Mouse (Mus musculus): ENCODE results near the gene Gga1. TPM values are rescaled to one million over a fixed set of nuclear protein-coding genes. Genes with fewer than 3 reads are reported as not detected.
A peak's percentile ranks its signal among the peaks of the same experiment; 100 is the strongest.

Gga1 gene
- polyA plus RNA-seq, 1 experiment = 71.2 TPM

- no peaks in the 10 kb centered on the region for H3K27me3 ChIP-seq (ENCODE audit: control insufficient read depth, insufficient read depth, insufficient read length)
- H3ac ChIP-seq (ENCODE audit: control insufficient read depth, insufficient read length, low read depth) = peak overlapping the region; percentile 60
- H3K4me3 ChIP-seq (ENCODE audit: insufficient read depth, poor library complexity, severe bottlenecking) = peak overlapping the region; percentile 69
- no peak for TF ChIP-seq MAX (IDR thresholded peaks at IDR 0.05)
- TF ChIP-seq MYOD1 (IDR thresholded peaks at IDR 0.05; ENCODE audit: control insufficient read depth, insufficient read length, low read depth) = no peak
- TF ChIP-seq FOSL1 (IDR thresholded peaks at IDR 0.05; ENCODE audit: insufficient read depth, low read length, poor library complexity, severe bottlenecking) = no peak
- TF ChIP-seq USF1 (IDR thresholded peaks at IDR 0.05; ENCODE audit: low read depth) = no peak
- no peak for TF ChIP-seq CTCF (IDR thresholded peaks at IDR 0.05; ENCODE audit: control insufficient read depth, insufficient read depth, insufficient read length)
- no peak for TF ChIP-seq MYOG (IDR thresholded peaks at IDR 0.05; ENCODE audit: control insufficient read depth, extremely low read depth, insufficient read length)
- TF ChIP-seq CEBPB (IDR thresholded peaks at IDR 0.05; ENCODE audit: low read depth) = no peak
- peaks cover 10% of the 10 kb centered on the region for H3K79me3 ChIP-seq (ENCODE audit: low read depth)
- peaks cover 37% of the 10 kb centered on the region for H3K79me2 ChIP-seq (ENCODE audit: control insufficient read depth, insufficient read depth)
- H3K36me3 ChIP-seq (ENCODE audit: control insufficient read depth, insufficient read depth) = peaks cover 27% of the 10 kb centered on the region
Measured at GRCm38 (mm10) chr15:78914091-78914822, 37.3 kb downstream of the Gga1 start.

- Histone ChIP-seq H3K27me3 (ENCODE audit: control insufficient read depth, insufficient read depth, insufficient read length) (no peaks in the 10 kb centered on the region), H3K79me2 (ENCODE audit: control insufficient read depth, insufficient read depth) (peaks cover 37% of the 10 kb centered on the region), H3K79me3 (ENCODE audit: low read depth) (peaks cover 10% of the 10 kb centered on the region), H3K36me3 (ENCODE audit: control insufficient read depth, insufficient read depth) (peaks cover 28% of the 10 kb centered on the region), H3ac (ENCODE audit: control insufficient read depth, insufficient read length, low read depth) (peak overlapping the region; percentile 62), H3K4me3 (ENCODE audit: insufficient read depth, poor library complexity, severe bottlenecking) (peak overlapping the region; percentile 69)
- TF ChIP-seq MYOD1 (IDR thresholded peaks at IDR 0.05; ENCODE audit: control insufficient read depth, insufficient read length, low read depth) (no peak), USF1 (IDR thresholded peaks at IDR 0.05; ENCODE audit: low read depth) (no peak), FOSL1 (IDR thresholded peaks at IDR 0.05; ENCODE audit: insufficient read depth, low read length, poor library complexity, severe bottlenecking) (no peak), MAX (IDR thresholded peaks at IDR 0.05) (no peak), CEBPB (IDR thresholded peaks at IDR 0.05; ENCODE audit: low read depth) (no peak), CTCF (IDR thresholded peaks at IDR 0.05; ENCODE audit: control insufficient read depth, insufficient read depth, insufficient read length) (no peak), MYOG (IDR thresholded peaks at IDR 0.05; ENCODE audit: control insufficient read depth, extremely low read depth, insufficient read length) (no peak)
Measured at GRCm38 (mm10) chr15:78914823-78915659, 38.1 kb downstream of the Gga1 start.

- Histone ChIP-seq H3K4me3 (ENCODE audit: insufficient read depth, poor library complexity, severe bottlenecking) (no peak overlapping the region), H3K36me3 (ENCODE audit: control insufficient read depth, insufficient read depth) (peaks cover 25% of the 10 kb centered on the region), H3K79me2 (ENCODE audit: control insufficient read depth, insufficient read depth) (peaks cover 37% of the 10 kb centered on the region), H3K27me3 (ENCODE audit: control insufficient read depth, insufficient read depth, insufficient read length) (no peaks in the 10 kb centered on the region), H3K79me3 (ENCODE audit: low read depth) (peaks cover 10% of the 10 kb centered on the region), H3ac (ENCODE audit: control insufficient read depth, insufficient read length, low read depth) (no peak overlapping the region)
- peak; percentile 62 for TF ChIP-seq MAX (IDR thresholded peaks at IDR 0.05)
- TF ChIP-seq USF1 (IDR thresholded peaks at IDR 0.05; ENCODE audit: low read depth) = no peak
- peak; percentile 93 for TF ChIP-seq CTCF (IDR thresholded peaks at IDR 0.05; ENCODE audit: control insufficient read depth, insufficient read depth, insufficient read length)
Measured at GRCm38 (mm10) chr15:78915660-78916017, 38.6 kb downstream of the Gga1 start.

GRCm38 (mm10) chr15:78916052-78916826 is 39.2 kb downstream of the Gga1 start:
- Histone ChIP-seq H3K27me3 (ENCODE audit: control insufficient read depth, insufficient read depth, insufficient read length) (no peaks in the 10 kb centered on the region), H3K36me3 (ENCODE audit: control insufficient read depth, insufficient read depth) (peaks cover 19% of the 10 kb centered on the region), H3K79me2 (ENCODE audit: control insufficient read depth, insufficient read depth) (peaks cover 37% of the 10 kb centered on the region), H3K79me3 (ENCODE audit: low read depth) (peaks cover 10% of the 10 kb centered on the region), H3ac (ENCODE audit: control insufficient read depth, insufficient read length, low read depth) (peak overlapping the region; percentile 42), H3K4me3 (ENCODE audit: insufficient read depth, poor library complexity, severe bottlenecking) (no peak overlapping the region)
- TF ChIP-seq MAX (IDR thresholded peaks at IDR 0.05) = no peak

GRCm38 (mm10) chr15:78918126-78918525 is 41.1 kb downstream of the Gga1 start:
- TF ChIP-seq MAX (IDR thresholded peaks at IDR 0.05) = no peak
- no peak for TF ChIP-seq FOSL1 (IDR thresholded peaks at IDR 0.05; ENCODE audit: insufficient read depth, low read length, poor library complexity, severe bottlenecking)
- no peak for TF ChIP-seq CTCF (IDR thresholded peaks at IDR 0.05; ENCODE audit: control insufficient read depth, insufficient read depth, insufficient read length)
- no peak for TF ChIP-seq USF1 (IDR thresholded peaks at IDR 0.05; ENCODE audit: low read depth)
- no peak for TF ChIP-seq MYOD1 (IDR thresholded peaks at IDR 0.05; ENCODE audit: control insufficient read depth, insufficient read length, low read depth)
- TF ChIP-seq CEBPB (IDR thresholded peaks at IDR 0.05; ENCODE audit: low read depth) = no peak
- no peak for TF ChIP-seq MYOG (IDR thresholded peaks at IDR 0.05; ENCODE audit: control insufficient read depth, extremely low read depth, insufficient read length)
- no peak overlapping the region for H3K4me3 ChIP-seq (ENCODE audit: insufficient read depth, poor library complexity, severe bottlenecking)

More at GRCm38 (mm10) chr15:78918126-78918525, 41.1 kb downstream of the Gga1 start:
- H3K36me3 ChIP-seq (ENCODE audit: control insufficient read depth, insufficient read depth) = peaks cover 18% of the 10 kb centered on the region
- peaks cover 37% of the 10 kb centered on the region for H3K79me2 ChIP-seq (ENCODE audit: control insufficient read depth, insufficient read depth)
- H3K27me3 ChIP-seq (ENCODE audit: control insufficient read depth, insufficient read depth, insufficient read length) = no peaks in the 10 kb centered on the region
- H3ac ChIP-seq (ENCODE audit: control insufficient read depth, insufficient read length, low read depth) = no peak overlapping the region
- peaks cover 10% of the 10 kb centered on the region for H3K79me3 ChIP-seq (ENCODE audit: low read depth)

Data from C2C12 (cell line).